Mouse (Mus musculus): ENCODE measurements around the gene Slpi.

DNA sequence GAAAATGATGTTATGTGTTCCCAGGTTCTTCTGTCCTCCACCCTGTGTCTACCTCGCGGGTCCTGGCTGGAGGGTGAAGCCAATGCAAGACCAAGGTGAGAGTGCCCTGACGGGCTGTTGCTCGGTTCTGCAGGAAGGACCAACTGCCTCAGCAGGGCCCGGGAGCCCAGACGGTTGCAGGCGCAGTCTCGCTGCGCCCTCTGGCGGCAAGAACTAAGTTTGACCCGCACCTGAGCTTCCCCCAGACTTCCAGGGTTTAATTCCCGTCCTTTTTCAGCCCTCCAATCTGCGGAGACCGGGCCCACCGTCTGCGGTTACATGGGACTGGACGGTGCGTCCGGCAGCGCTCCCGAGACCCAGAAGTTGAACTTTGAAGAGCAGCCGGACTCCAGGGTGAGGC is 18.8 kb upstream of the Slpi start:
- TF ChIP-seq GATA1 (IDR thresholded peaks at IDR 0.05; ENCODE audit: low read length) = no peak
- TF ChIP-seq TAL1 (IDR thresholded peaks at IDR 0.05; ENCODE audit: low read length) = no peak

All from erythroblast, embryonic 14.5 days (primary cell).